Mouse (Mus musculus): ENCODE results near the gene Kcnd3.

Kcnd3 gene

DNA sequence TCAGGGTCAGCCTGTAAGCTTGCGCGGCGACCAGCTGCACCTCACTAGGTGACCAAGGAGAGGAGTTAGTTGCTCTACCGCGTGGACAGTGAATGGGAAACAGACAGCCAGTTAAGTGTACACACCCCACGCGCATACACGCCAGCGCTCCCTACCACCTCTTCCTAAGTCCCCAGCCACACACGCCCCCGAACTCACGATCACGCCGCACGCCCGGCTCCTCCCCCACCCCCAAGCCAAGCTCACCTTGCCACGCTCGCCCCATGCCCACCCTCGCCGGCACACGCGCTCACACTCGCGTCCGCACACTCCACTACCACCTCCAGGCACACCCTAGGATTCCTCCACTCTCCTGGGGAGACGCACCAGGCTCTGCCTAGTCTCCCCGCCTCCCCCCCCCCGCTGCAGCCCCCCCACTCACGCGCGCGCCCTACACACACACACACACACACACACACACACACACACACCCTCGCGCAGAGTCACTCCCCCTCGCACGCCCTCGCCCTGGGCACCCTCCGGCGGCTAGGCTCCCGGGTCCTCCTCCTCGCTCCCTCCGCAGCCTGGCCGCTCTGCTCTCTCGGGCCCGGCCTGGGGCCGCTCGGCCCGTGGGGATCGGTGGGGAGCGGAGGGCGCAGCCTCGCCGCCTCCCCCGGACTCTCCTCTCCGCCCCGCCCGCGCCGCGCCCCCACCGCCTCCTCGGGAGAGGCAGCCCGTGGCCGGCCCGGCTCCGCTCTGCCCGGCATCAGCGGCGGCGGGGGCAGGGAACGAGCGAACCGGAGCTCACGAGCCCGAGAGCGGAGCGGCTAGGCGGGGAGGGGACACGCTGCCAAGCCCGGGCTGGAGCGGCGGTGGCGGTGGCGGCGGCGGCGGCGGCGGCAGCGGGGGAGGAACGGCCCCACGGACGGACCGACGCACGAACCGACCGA lies at the start of gene Kcnd3:
Gene Kcnd3 (plus strand): TSS at position 704 of the 929 bp plus-strand sequence.
- no peak for DNase-seq (ENCODE audit: low read depth, low spot score)

DNA sequence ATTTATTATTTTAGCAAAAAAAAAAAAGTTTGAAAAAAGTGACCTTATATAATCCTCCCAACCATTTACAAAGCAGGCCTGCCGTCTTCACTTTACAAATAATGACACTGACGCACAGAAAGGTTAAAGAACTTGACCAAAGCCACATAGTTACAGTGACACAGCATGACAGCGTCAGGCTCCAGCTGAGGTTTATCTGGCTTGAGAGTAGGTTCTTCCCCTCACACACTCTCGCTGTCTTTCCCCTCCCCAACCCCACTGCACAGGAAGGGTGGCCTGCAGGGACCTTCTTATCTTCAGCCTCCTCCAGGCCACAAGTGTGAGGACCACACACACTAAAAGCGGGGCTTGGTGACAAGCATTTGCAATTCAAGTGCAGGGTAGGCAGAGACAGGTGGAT lies 49.5 kb upstream of the Kcnd3 start:
- no peak for DNase-seq (ENCODE audit: low read depth, low spot score)
- no peaks in the 10 kb centered on the region for H3K36me3 ChIP-seq (ENCODE audit: control insufficient read depth, insufficient read depth, low read length, poor library complexity, severe bottlenecking)
- no peaks in the 10 kb centered on the region for H3K27me3 ChIP-seq (ENCODE audit: control insufficient read depth, insufficient read depth, low read length, poor library complexity, severe bottlenecking)

More for the DNA sequence above, at the start of gene Kcnd3:
- H3K27me3 ChIP-seq (ENCODE audit: control insufficient read depth, insufficient read depth, low read length, poor library complexity, severe bottlenecking): peaks cover 2% of the 10 kb centered on the region; the same call in 1 of the 2 replicates
- no peaks in the 10 kb centered on the region for H3K36me3 ChIP-seq (ENCODE audit: control insufficient read depth, insufficient read depth, low read length, poor library complexity, severe bottlenecking)

DNA sequence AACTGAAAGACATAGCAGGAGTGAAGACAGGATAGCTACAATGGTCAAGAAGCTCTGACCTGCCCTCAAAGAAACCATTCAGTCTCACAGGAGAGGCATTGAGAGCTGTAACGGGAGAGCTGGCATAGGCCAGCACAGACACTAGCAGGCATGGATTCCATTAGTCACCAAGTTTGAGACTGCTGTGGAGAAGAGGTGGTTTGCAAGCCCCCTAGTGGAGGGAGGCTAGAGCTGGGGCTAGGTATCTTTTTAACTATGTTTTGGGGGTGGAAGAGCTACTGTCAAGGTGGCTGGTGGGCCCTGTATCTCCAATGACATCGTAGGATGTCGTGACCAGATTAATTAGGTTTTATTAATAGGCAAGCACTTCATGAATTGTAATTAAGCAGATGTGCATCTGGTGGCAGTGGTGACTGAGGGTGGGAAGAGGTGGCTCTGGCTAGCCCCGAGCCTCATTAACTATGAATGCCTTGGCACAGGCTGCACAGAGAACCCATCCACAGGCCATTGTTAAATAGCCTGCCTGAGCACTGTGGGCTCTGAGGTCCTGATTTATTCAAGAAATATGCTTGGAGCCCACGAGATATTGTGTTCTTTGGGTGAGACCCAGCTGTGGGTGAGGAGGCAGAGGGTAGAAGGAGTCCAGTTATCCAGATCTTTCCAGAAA lies 48.6 kb upstream of the Kcnd3 start:
- DNase-seq (ENCODE audit: low read depth, low spot score): no peak

DNA sequence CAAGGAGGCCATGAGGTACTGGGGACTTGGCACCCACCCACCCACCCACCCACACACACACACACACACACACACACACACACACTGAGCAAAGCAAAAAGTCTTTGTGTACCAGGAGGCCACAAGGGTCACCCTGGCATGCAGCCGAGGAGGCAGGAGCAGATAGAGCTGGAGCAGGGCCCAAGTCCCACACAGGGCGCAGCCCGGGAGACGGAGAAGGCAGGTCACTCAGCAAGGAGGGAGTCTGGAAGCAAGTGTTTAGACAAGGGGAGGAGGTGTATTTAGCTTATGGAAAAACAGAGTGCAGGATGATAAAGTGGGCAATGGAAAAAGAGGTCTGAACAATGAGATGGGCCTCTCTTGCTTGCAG lies 48.1 kb upstream of the Kcnd3 start:
- DNase-seq (ENCODE audit: low read depth, low spot score): no peak
- H3K36me3 ChIP-seq (ENCODE audit: control insufficient read depth, insufficient read depth, low read length, poor library complexity, severe bottlenecking): no peaks in the 10 kb centered on the region
- H3K27me3 ChIP-seq (ENCODE audit: control insufficient read depth, insufficient read depth, low read length, poor library complexity, severe bottlenecking): no peaks in the 10 kb centered on the region

More for the DNA sequence above, 48.6 kb upstream of the Kcnd3 start:
- H3K36me3 ChIP-seq (ENCODE audit: control insufficient read depth, insufficient read depth, low read length, poor library complexity, severe bottlenecking): no peaks in the 10 kb centered on the region
- H3K27me3 ChIP-seq (ENCODE audit: control insufficient read depth, insufficient read depth, low read length, poor library complexity, severe bottlenecking): no peaks in the 10 kb centered on the region

DNA sequence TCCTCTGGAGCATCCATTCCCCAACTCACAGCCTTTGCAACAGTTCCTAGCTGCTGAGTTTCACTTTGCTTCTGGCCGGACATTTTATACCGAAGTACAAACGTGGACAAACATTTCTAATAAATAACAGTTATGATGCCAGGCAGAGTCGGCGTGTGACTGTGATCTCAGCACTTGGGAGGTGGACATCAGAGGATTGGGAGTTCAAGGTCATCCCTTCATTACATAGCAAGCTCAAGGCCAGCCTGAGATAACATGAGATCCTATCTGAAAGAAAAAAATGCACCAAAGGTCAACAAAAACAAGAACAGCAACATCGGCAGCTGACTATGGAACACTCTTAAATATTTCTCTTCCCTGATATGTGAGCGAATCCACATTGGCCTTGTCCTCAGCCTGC lies 46.6 kb upstream of the Kcnd3 start:
- Histone ChIP-seq H3K36me3 (ENCODE audit: control insufficient read depth, insufficient read depth, low read length, poor library complexity, severe bottlenecking) (no peaks in the 10 kb centered on the region), H3K27me3 (ENCODE audit: control insufficient read depth, insufficient read depth, low read length, poor library complexity, severe bottlenecking) (no peaks in the 10 kb centered on the region)
- no peak for DNase-seq (ENCODE audit: low read depth, low spot score)

DNA sequence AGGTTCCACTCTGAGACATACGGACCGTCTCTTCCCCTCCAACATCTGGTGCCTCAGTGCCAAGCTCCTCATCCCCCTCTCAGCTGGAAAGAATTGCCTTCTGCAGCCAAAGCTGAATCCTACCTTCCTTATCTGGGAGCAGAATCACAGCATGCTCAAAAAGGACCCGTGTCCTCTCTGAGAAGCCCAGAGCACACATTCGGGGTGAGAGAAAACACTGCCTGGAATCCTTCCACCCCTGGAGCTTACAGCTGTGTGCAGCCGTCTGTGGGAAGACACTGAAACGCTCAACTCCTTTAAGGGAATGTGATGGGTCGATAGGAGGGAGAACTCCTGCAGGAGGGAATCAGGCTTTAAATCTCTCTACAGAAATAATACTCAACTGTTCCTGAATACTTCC lies 46.1 kb upstream of the Kcnd3 start:
- Histone ChIP-seq H3K36me3 (ENCODE audit: control insufficient read depth, insufficient read depth, low read length, poor library complexity, severe bottlenecking) (no peaks in the 10 kb centered on the region), H3K27me3 (ENCODE audit: control insufficient read depth, insufficient read depth, low read length, poor library complexity, severe bottlenecking) (no peaks in the 10 kb centered on the region)
- DNase-seq (ENCODE audit: low read depth, low spot score): no peak

DNA sequence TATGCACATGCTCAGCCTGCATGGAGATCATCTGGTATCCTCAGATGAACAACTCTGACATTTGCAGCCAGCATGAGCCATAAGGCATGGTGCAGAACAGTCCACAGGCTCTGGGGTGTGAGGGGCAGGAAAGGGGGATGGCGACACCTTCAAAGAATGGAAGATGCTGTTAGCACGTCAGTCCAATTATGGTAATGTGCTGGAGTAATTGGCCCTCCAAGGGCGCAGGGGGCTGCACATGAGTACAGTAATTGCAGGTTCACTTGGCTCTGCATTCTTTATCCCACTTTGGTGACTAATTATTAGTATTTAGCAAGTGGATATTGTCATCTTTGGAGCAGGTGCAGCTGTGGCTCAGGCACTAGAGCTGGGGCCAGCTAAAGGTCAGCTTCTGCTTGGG lies 43.9 kb upstream of the Kcnd3 start:
- no peak for DNase-seq (ENCODE audit: low read depth, low spot score)
- Histone ChIP-seq H3K36me3 (ENCODE audit: control insufficient read depth, insufficient read depth, low read length, poor library complexity, severe bottlenecking) (no peaks in the 10 kb centered on the region), H3K27me3 (ENCODE audit: control insufficient read depth, insufficient read depth, low read length, poor library complexity, severe bottlenecking) (no peaks in the 10 kb centered on the region)

DNA sequence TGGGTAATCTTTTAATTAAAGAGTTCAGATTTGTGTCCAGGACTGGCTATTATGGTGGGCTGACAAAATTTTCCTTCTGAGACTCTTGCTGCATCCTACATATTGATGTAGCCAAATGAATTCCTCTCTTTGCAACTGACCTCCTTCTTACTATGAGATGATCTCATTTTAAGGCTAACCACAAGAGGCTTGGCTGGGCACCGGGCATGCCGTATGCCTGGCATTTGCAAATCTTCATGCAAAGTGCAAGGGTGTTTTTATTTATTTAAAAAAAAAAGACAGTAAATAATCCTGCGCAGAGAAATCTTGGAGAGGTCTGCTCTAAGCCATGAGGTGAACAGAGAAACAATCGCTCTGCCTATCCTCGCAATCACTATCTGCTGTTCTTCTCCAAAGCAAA lies 41.3 kb upstream of the Kcnd3 start:
- no peaks in the 10 kb centered on the region for H3K36me3 ChIP-seq (ENCODE audit: control insufficient read depth, insufficient read depth, low read length, poor library complexity, severe bottlenecking)
- no peaks in the 10 kb centered on the region for H3K27me3 ChIP-seq (ENCODE audit: control insufficient read depth, insufficient read depth, low read length, poor library complexity, severe bottlenecking)
- DNase-seq (ENCODE audit: low read depth, low spot score): no peak

DNA sequence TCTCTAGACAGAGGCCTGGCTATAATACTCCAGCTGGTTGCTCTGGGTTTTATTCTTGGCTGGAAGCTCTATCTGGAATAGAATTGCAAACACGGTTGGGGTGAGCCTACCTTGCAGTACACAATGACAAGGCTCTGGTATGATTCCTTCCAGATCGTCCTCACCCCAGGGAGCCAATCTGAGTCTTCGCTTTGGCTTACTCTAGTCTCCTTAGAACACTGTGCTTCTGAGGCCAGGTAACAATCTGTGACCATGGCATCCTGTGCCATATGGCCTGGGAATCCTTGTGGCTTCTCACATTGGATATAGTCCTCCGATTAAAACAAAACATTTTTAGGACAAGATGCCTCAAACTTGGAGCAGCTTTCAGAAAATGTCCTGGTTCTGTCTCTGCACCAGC lies 40.4 kb upstream of the Kcnd3 start:
- no peak for DNase-seq (ENCODE audit: low read depth, low spot score)
- no peaks in the 10 kb centered on the region for H3K36me3 ChIP-seq (ENCODE audit: control insufficient read depth, insufficient read depth, low read length, poor library complexity, severe bottlenecking)

DNA sequence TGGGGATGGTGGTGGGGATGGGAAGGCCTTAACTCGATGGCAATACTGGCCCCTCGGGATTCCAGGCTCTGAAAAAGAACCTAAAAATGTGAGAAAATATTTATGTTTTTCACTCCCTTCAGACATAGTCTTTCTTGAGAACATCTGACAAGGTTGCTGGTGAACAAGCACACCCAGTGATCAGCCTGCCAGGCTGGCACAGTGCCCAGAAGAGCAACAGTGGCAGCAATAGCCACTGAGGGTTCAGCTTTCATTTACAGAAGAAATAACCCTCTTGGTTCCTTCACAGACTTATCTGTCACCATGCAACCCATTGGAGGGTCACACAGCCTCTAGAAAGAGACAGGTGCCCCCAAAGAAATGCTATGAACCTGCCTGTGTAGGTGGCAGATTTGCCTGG lies 39.9 kb upstream of the Kcnd3 start:
- H3K36me3 ChIP-seq (ENCODE audit: control insufficient read depth, insufficient read depth, low read length, poor library complexity, severe bottlenecking): no peaks in the 10 kb centered on the region
- H3K27me3 ChIP-seq (ENCODE audit: control insufficient read depth, insufficient read depth, low read length, poor library complexity, severe bottlenecking): no peaks in the 10 kb centered on the region
- no peak for DNase-seq (ENCODE audit: low read depth, low spot score)

More for the DNA sequence above, 40.4 kb upstream of the Kcnd3 start:
- no peaks in the 10 kb centered on the region for H3K27me3 ChIP-seq (ENCODE audit: control insufficient read depth, insufficient read depth, low read length, poor library complexity, severe bottlenecking)

DNA sequence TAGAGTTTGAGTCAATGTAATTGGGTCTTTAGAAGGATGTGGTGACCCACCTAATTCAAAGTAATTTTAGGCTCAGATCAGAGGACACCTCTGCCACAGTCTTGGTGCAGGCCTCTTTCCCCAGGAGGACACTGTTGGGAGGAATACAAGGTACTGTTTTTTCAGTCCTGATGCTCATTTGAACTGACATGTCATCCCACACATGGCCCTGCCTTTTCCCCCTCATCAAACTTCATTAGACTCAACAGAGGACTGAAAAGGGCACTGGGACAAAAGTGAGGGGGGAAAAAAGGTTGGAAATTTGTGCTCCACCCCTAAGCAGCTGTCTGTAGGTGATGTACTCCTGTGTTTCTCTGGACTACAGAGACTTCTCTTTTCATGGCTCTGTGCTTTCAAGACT lies 39.4 kb upstream of the Kcnd3 start:
- Histone ChIP-seq H3K27me3 (ENCODE audit: control insufficient read depth, insufficient read depth, low read length, poor library complexity, severe bottlenecking) (no peaks in the 10 kb centered on the region), H3K36me3 (ENCODE audit: control insufficient read depth, insufficient read depth, low read length, poor library complexity, severe bottlenecking) (no peaks in the 10 kb centered on the region)
- DNase-seq (ENCODE audit: low read depth, low spot score): no peak

DNA sequence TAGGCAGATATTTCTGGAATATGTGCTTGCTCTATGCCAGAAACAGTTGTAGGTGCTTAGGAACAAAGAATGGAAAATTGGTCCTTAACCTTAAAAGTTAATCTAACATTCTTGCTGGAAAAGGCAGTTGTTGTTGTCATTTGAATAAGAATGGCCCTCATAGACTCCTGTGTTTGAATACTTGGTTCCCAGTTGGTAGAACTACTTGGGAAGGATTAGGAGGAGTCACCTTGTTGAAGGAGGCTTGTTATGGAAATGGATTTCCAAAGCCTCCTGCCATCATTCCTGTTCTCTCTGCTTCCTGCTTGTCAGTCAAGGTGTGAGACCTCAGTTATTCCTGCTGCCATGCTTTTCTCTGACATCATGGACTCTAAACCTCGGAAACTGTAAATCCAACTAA lies 33.7 kb upstream of the Kcnd3 start:
- DNase-seq (ENCODE audit: low read depth, low spot score): no peak
- Histone ChIP-seq H3K36me3 (ENCODE audit: control insufficient read depth, insufficient read depth, low read length, poor library complexity, severe bottlenecking) (no peaks in the 10 kb centered on the region), H3K27me3 (ENCODE audit: control insufficient read depth, insufficient read depth, low read length, poor library complexity, severe bottlenecking) (no peaks in the 10 kb centered on the region)

DNA sequence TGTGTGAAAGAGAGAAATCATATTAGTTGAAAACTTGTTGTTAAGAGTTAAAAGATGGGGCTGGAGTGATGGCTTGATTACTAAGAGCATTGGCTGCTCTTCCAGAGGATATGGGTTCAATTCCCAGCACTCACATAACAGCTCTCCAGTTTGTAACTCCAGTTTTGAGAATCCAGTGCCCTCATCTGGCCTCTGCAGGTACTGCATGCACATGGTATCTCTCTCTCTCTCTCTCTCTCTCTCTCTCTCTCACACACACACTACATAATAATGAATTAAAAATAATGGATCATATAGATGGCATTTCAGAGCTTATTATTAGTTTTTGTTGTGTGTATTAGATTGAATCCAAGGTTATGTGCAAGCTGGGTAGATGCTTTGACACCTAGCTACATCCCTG lies 29.7 kb upstream of the Kcnd3 start:
- Histone ChIP-seq H3K27me3 (ENCODE audit: control insufficient read depth, insufficient read depth, low read length, poor library complexity, severe bottlenecking) (no peaks in the 10 kb centered on the region), H3K36me3 (ENCODE audit: control insufficient read depth, insufficient read depth, low read length, poor library complexity, severe bottlenecking) (no peaks in the 10 kb centered on the region)
- no peak for DNase-seq (ENCODE audit: low read depth, low spot score)

DNA sequence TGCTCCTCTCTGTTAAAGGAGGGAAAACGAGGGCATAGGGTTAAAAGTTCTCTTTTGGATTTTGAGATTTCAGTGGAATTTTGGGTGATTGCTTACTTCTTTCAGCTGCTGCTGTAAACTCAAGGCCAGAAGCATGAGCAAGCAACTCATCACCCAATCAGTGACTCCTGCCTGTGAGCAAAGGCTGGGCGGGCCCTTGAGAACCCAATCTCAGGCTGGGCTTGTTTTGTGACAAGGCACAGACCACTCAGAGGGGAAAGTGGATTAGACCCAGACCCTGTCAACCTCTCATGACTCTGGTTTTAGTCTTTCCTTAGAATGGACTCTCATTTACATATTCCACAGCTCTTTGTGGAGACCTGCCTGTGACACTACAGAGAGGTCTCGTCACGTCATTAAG lies 28.7 kb upstream of the Kcnd3 start:
- Histone ChIP-seq H3K36me3 (ENCODE audit: control insufficient read depth, insufficient read depth, low read length, poor library complexity, severe bottlenecking) (no peaks in the 10 kb centered on the region), H3K27me3 (ENCODE audit: control insufficient read depth, insufficient read depth, low read length, poor library complexity, severe bottlenecking) (no peaks in the 10 kb centered on the region)
- no peak for DNase-seq (ENCODE audit: low read depth, low spot score)

DNA sequence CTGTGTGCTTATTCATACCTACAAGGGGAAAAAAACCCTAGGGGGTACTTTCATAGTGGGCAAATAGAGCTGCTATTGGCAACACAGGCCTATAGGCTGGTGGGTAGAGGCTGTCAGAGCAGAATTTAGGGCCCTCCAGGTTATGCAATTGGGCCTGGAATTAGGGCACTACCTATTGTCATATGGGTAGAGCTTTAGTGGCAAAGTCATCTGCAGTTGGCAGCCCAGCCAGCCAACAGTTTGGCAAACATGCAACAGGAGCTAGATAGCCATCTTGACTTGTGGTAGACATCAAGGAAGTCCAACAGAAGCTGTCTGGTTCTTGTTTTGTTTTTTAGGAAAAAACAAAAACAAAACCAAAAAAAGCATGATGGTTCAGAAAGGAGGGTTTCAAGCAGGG lies 23.5 kb upstream of the Kcnd3 start:
- no peaks in the 10 kb centered on the region for H3K27me3 ChIP-seq (ENCODE audit: control insufficient read depth, insufficient read depth, low read length, poor library complexity, severe bottlenecking)
- no peaks in the 10 kb centered on the region for H3K36me3 ChIP-seq (ENCODE audit: control insufficient read depth, insufficient read depth, low read length, poor library complexity, severe bottlenecking)
- no peak for DNase-seq (ENCODE audit: low read depth, low spot score)
